Mouse (Mus musculus): ENCODE measurements around the gene Magi2. TPM values are rescaled to one million over a fixed set of nuclear protein-coding genes. Genes with fewer than 3 reads are reported as not detected.
A peak's percentile ranks its signal among the peaks of the same experiment; 100 is the strongest.
"Not testable (repeated sequence)": the region's sequence is repeated elsewhere in the genome, so short reads cannot be mapped to it uniquely, and the experiment has no call there.

Magi2 gene
- polyA plus RNA-seq, 1 experiment from 2014 or later: 4.1 TPM

- H3K4me2 ChIP-seq: peak overlapping the region; percentile 96
- H3K9me3 ChIP-seq (replicated peaks): no peaks in the 10 kb centered on the region
- H3K9ac ChIP-seq: peak overlapping the region; percentile 84
- H3K4me1 ChIP-seq (replicated peaks): 0 out of 2 replicates have a peak, but pooled peaks cover 5% of the 10 kb centered on the region
- no peaks in the 10 kb centered on the region for H3K36me3 ChIP-seq
- peak overlapping the region; percentile 88 for H3K4me3 ChIP-seq
- no peaks in the 10 kb centered on the region for H3K27me3 ChIP-seq
- ATAC-seq (replicated peaks; ENCODE audit: insufficient number of reproducible peaks, insufficient read depth, low FRiP score, low read depth): peak; percentile 92
- WGBS: under 1% methylated on average over 56 of the region's 57 CpGs
- H3K27ac ChIP-seq: peak overlapping the region; percentile 96
Measured at GRCm38 (mm10) chr5:20701483-20702421, 1474.9 kb downstream of the Magi2 start.

GRCm38 (mm10) chr5:20702480-20703303, 1475.9 kb downstream of the Magi2 start:
- H3K4me2 ChIP-seq: peak overlapping the region; percentile 96
- peak overlapping the region; percentile 84 for H3K9ac ChIP-seq
- peak; percentile 23 for ATAC-seq (replicated peaks; ENCODE audit: insufficient number of reproducible peaks, insufficient read depth, low FRiP score, low read depth)
- H3K4me1 ChIP-seq (replicated peaks): 0 out of 2 replicates have a peak, but pooled peaks cover 5% of the 10 kb centered on the region
- no peaks in the 10 kb centered on the region for H3K36me3 ChIP-seq
- no peaks in the 10 kb centered on the region for H3K9me3 ChIP-seq (replicated peaks)
- no peaks in the 10 kb centered on the region for H3K27me3 ChIP-seq
- WGBS: under 1% methylated on average over 53 of the region's 57 CpGs
- peak overlapping the region; percentile 88 for H3K4me3 ChIP-seq
- H3K27ac ChIP-seq: peak overlapping the region; percentile 96

GRCm38 (mm10) chr5:20703304-20703700, 1476.5 kb downstream of the Magi2 start:
- Histone ChIP-seq H3K9me3 (replicated peaks) (no peaks in the 10 kb centered on the region), H3K27ac (no peak overlapping the region), H3K4me2 (peak overlapping the region; percentile 96), H3K36me3 (no peaks in the 10 kb centered on the region), H3K4me3 (peak overlapping the region; percentile 88), H3K4me1 (replicated peaks) (0 out of 2 replicates have a peak, but pooled peaks cover 5% of the 10 kb centered on the region), H3K27me3 (no peaks in the 10 kb centered on the region), H3K9ac (no peak overlapping the region)
- no peak for ATAC-seq (replicated peaks; ENCODE audit: insufficient number of reproducible peaks, insufficient read depth, low FRiP score, low read depth)
- 65% methylated on average over 5 of the region's 5 CpGs for WGBS

GRCm38 (mm10) chr5:20703971-20704575, 1477.2 kb downstream of the Magi2 start:
- H3K27me3 ChIP-seq: no peaks in the 10 kb centered on the region
- H3K9me3 ChIP-seq (replicated peaks): no peaks in the 10 kb centered on the region
- no peak overlapping the region for H3K4me3 ChIP-seq
- no peak overlapping the region for H3K9ac ChIP-seq
- H3K4me2 ChIP-seq: no peak overlapping the region
- no peak for ATAC-seq (replicated peaks; ENCODE audit: insufficient number of reproducible peaks, insufficient read depth, low FRiP score, low read depth)
- H3K4me1 ChIP-seq (replicated peaks): 0 out of 2 replicates have a peak, but pooled peaks cover 5% of the 10 kb centered on the region
- H3K27ac ChIP-seq: no peak overlapping the region
- H3K36me3 ChIP-seq: no peaks in the 10 kb centered on the region
- 88% methylated on average over 13 of the region's 13 CpGs for WGBS

- no peak overlapping the region for H3K4me2 ChIP-seq
- H3K36me3 ChIP-seq: no peaks in the 10 kb centered on the region
- no peak overlapping the region for H3K9ac ChIP-seq
- no peaks in the 10 kb centered on the region for H3K9me3 ChIP-seq (replicated peaks)
- 52% methylated on average over 4 of the region's 4 CpGs for WGBS
- H3K27ac ChIP-seq: no peak overlapping the region
- no peak overlapping the region for H3K4me3 ChIP-seq
- H3K27me3 ChIP-seq: no peaks in the 10 kb centered on the region
- ATAC-seq (replicated peaks; ENCODE audit: insufficient number of reproducible peaks, insufficient read depth, low FRiP score, low read depth): no peak
- 0 out of 2 replicates have a peak, but pooled peaks cover 5% of the 10 kb centered on the region for H3K4me1 ChIP-seq (replicated peaks)
Measured at GRCm38 (mm10) chr5:20704886-20705285, 1478.0 kb downstream of the Magi2 start.

- not testable (repeated sequence) for H3K4me2 ChIP-seq; H3K9me3 ChIP-seq (replicated peaks); H3K36me3 ChIP-seq; H3K9ac ChIP-seq; H3K27me3 ChIP-seq; H3K4me3 ChIP-seq; H3K27ac ChIP-seq; H3K4me1 ChIP-seq (replicated peaks); ATAC-seq (replicated peaks; ENCODE audit: insufficient number of reproducible peaks, insufficient read depth, low FRiP score, low read depth)
- 86% methylated on average over 13 of the region's 18 CpGs for WGBS
Measured at GRCm38 (mm10) chr5:20706322-20707282, 1479.8 kb downstream of the Magi2 start.

- not testable (repeated sequence) for H3K27ac ChIP-seq, H3K9ac ChIP-seq
Measured at GRCm38 (mm10) chr5:20710845-20711244, 1484.0 kb downstream of the Magi2 start.

GRCm38 (mm10) chr5:20714619-20715018, 1487.8 kb downstream of the Magi2 start:
- H3K27me3 ChIP-seq; ATAC-seq (replicated peaks; ENCODE audit: insufficient number of reproducible peaks, insufficient read depth, low FRiP score, low read depth); H3K9me3 ChIP-seq (replicated peaks); H3K27ac ChIP-seq; H3K4me3 ChIP-seq; H3K36me3 ChIP-seq; H3K4me2 ChIP-seq; H3K9ac ChIP-seq; H3K4me1 ChIP-seq (replicated peaks): not testable (repeated sequence)
- 79% methylated on average over 1 of the region's 1 CpGs for WGBS

More at GRCm38 (mm10) chr5:20710845-20711244, 1484.0 kb downstream of the Magi2 start:
- H3K36me3 ChIP-seq; H3K27me3 ChIP-seq; H3K4me2 ChIP-seq; H3K4me3 ChIP-seq; ATAC-seq (replicated peaks; ENCODE audit: insufficient number of reproducible peaks, insufficient read depth, low FRiP score, low read depth); H3K4me1 ChIP-seq (replicated peaks); H3K9me3 ChIP-seq (replicated peaks): not testable (repeated sequence)
- WGBS: 78% methylated on average over 6 of the region's 6 CpGs

- not testable (repeated sequence) for H3K9ac ChIP-seq; H3K9me3 ChIP-seq (replicated peaks); ATAC-seq (replicated peaks; ENCODE audit: insufficient number of reproducible peaks, insufficient read depth, low FRiP score, low read depth); H3K4me1 ChIP-seq (replicated peaks); H3K4me2 ChIP-seq; H3K36me3 ChIP-seq; H3K27me3 ChIP-seq; H3K27ac ChIP-seq; H3K4me3 ChIP-seq
- WGBS: 89% methylated on average over 6 of the region's 6 CpGs
Measured at GRCm38 (mm10) chr5:20715980-20716379, 1489.1 kb downstream of the Magi2 start.

GRCm38 (mm10) chr5:20720201-20720900, 1493.5 kb downstream of the Magi2 start:
- ATAC-seq (replicated peaks; ENCODE audit: insufficient number of reproducible peaks, insufficient read depth, low FRiP score, low read depth): no peak
- H3K9ac ChIP-seq: no peak overlapping the region
- H3K4me1 ChIP-seq (replicated peaks): peaks cover 3% of the 10 kb centered on the region; the same call in 1 of the 2 replicates
- WGBS: 66% methylated on average over 4 of the region's 4 CpGs
- H3K4me2 ChIP-seq: no peak overlapping the region
- H3K36me3 ChIP-seq: no peaks in the 10 kb centered on the region
- H3K27ac ChIP-seq: no peak overlapping the region
- H3K4me3 ChIP-seq: no peak overlapping the region
- no peaks in the 10 kb centered on the region for H3K9me3 ChIP-seq (replicated peaks)
- no peaks in the 10 kb centered on the region for H3K27me3 ChIP-seq

All from heart, embryonic 15.5 days (tissue).